Mouse (Mus musculus) lung, postnatal 0 days (tissue): Measurements from ENCODE around the gene Schip1.

Experiments used
- CTCF ChIP-seq: IDR thresholded peaks from 2 replicates; pipeline ENCODE4 v1.5.1; 2016; ENCODE audit warnings: antibody characterized with exemption, mild to moderate bottlenecking
- EP300 ChIP-seq: IDR thresholded peaks from 2 replicates; pipeline ENCODE4 v1.6.1; 2016; ENCODE audit warnings: antibody characterized with exemption, mild to moderate bottlenecking, control low read depth

- no peak for TF ChIP-seq CTCF
- TF ChIP-seq EP300, result no peak
These were observed 499.3 kb downstream of the Schip1 start for GRCm38 (mm10) chr3:68563922-68564321.
